ENCODE assay signal across 9 mouse cellular contexts in genomic region chr11:114065596-114065995, GRCm38 (mm10). TPM values are rescaled to one million over a fixed set of nuclear protein-coding genes. Genes with fewer than 3 reads are reported as not detected.
DNase-seq lines count a peak whose midpoint lies in the region; ATAC-seq and TF ChIP-seq lines count a peak whose summit lies in the region.
"Had no signal": no experiment of that assay in that cellular context is flagged by ENCODE, and none has a peak within 500 bp of the region (broad histone marks: within the 10 kb centered on the region; RNA-seq: fewer than 3 reads in every experiment).

No protein-coding gene starts in this region.

- H3K9ac ChIP-seq in liver, adult 2 months (ENCODE audit: low read depth, low read length): no peak overlapping the region; the same call in 1 of the 2 replicates
- peak overlapping the region; percentile 78 for H3K9ac ChIP-seq in forebrain, embryonic 14.5 days (ENCODE audit: low read length)
- 0 out of 2 replicates have a peak overlapping the region, but pooled peaks have one; percentile 2 for H3K9ac ChIP-seq in limb, embryonic 11.5 days (ENCODE audit: low read length)
- H3K9ac ChIP-seq in neural tube, embryonic 14.5 days (replicated peaks; ENCODE audit: low read depth, low read length): peak overlapping the region; percentile 64

- H3K9me3 ChIP-seq in forebrain, embryonic 14.5 days (replicated peaks; ENCODE audit: control insufficient read depth, low read length): no peaks in the 10 kb centered on the region
- H3K9me3 ChIP-seq in limb, embryonic 11.5 days (ENCODE audit: control insufficient read depth, low read length): no peaks in the 10 kb centered on the region
- H3K9me3 ChIP-seq in neural tube, embryonic 14.5 days (ENCODE audit: control insufficient read depth, low read length): no peaks in the 10 kb centered on the region

- intact Hi-C loops in gastrocnemius, postnatal 14 days (cut with DNase I; ENCODE audit: low total_unique reads): loop anchor here (10.0 kb wide), 2 partner anchors 201 to 209 kb away; no protein-coding TSS in a partner anchor

- no peak for DNase-seq in liver, adult 2 months (ENCODE audit: extremely low read depth, low read depth, low spot score)
- DNase-seq in liver: no peak
- no peak for DNase-seq in forebrain, embryonic 14.5 days (ENCODE audit: low spot score)
- peak; percentile 49 for DNase-seq in limb, embryonic 11.5 days (ENCODE audit: low spot score)
- DNase-seq in cerebellum, postnatal 36 days: no peak
- no peak for DNase-seq in gastrocnemius, postnatal 14 days
- no peak for DNase-seq in right cerebral cortex, postnatal 14 days

- no peak overlapping the region for H3K27ac ChIP-seq in liver, adult 2 months (replicated peaks; ENCODE audit: insufficient read depth, low read depth, low read length)
- H3K27ac ChIP-seq in forebrain, embryonic 14.5 days (ENCODE audit: low read depth, low read length): no peak overlapping the region
- no peak overlapping the region for H3K27ac ChIP-seq in limb, embryonic 11.5 days (replicated peaks; ENCODE audit: low read depth, low read length)
- no peak overlapping the region for H3K27ac ChIP-seq in neural tube, embryonic 14.5 days (ENCODE audit: low read depth, low read length)

- no peak for TF ChIP-seq POLR2A in liver, adult 2 months (IDR thresholded peaks at IDR 0.05; ENCODE audit: extremely low read depth, insufficient read depth, low read length)

- H3K4me3 ChIP-seq in liver, adult 2 months (ENCODE audit: insufficient read depth, low read depth, low read length): peak overlapping the region; percentile 25; the same call in 1 of the 2 replicates
- H3K4me3 ChIP-seq in forebrain, embryonic 14.5 days (ENCODE audit: low read depth, low read length): peak overlapping the region; percentile 59
- H3K4me3 ChIP-seq in limb, embryonic 11.5 days (ENCODE audit: low read depth, low read length): peak overlapping the region; percentile 57
- H3K4me3 ChIP-seq in neural tube, embryonic 14.5 days (ENCODE audit: low read depth, low read length): peak overlapping the region; percentile 60
- H3K4me3 ChIP-seq: myocyte had no signal

- peak overlapping the region; percentile 98 for H3K4me2 ChIP-seq in forebrain, embryonic 14.5 days (ENCODE audit: low read length)
- H3K4me2 ChIP-seq in limb, embryonic 11.5 days (ENCODE audit: low read depth, severe bottlenecking): peak overlapping the region; percentile 99
- H3K4me2 ChIP-seq in neural tube, embryonic 14.5 days (ENCODE audit: low read depth, low read length): peak overlapping the region; percentile 88

- ATAC-seq in forebrain, embryonic 14.5 days: no peak
- no peak for ATAC-seq in limb, embryonic 11.5 days (ENCODE audit: insufficient number of reproducible peaks, low FRiP score, low TSS enrichment, low read depth)
- ATAC-seq in neural tube, embryonic 14.5 days (ENCODE audit: low read depth): no peak

- H3K79me2 ChIP-seq in liver, adult 2 months (ENCODE audit: control insufficient read depth, insufficient read depth, low read length): no peaks in the 10 kb centered on the region

- WGBS in liver, adult 2 months: 2% methylated on average over 19 of the region's 19 CpGs
- WGBS in forebrain, embryonic 14.5 days: 2% methylated on average over 19 of the region's 19 CpGs
- under 1% methylated on average over 19 of the region's 19 CpGs for WGBS in limb, embryonic 11.5 days
- WGBS in neural tube, embryonic 14.5 days: 2% methylated on average over 19 of the region's 19 CpGs

- H3K4me1 ChIP-seq in liver, adult 2 months (ENCODE audit: control insufficient read depth, insufficient read depth, low read length): no peaks in the 10 kb centered on the region
- peaks cover 31% of the 10 kb centered on the region for H3K4me1 ChIP-seq in forebrain, embryonic 14.5 days (ENCODE audit: control insufficient read depth, insufficient read depth, low read length)
- peaks cover 23% of the 10 kb centered on the region for H3K4me1 ChIP-seq in limb, embryonic 11.5 days (ENCODE audit: control insufficient read depth, insufficient read depth, low read length)
- peaks cover 18% of the 10 kb centered on the region; the same call in 1 of the 2 replicates for H3K4me1 ChIP-seq in neural tube, embryonic 14.5 days (ENCODE audit: control insufficient read depth, insufficient read depth, low read length)

- no peak for TF ChIP-seq CTCF in liver, adult 2 months (IDR thresholded peaks at IDR 0.05; ENCODE audit: low read depth, low read length)

- H3K36me3 ChIP-seq in liver, adult 2 months (ENCODE audit: control insufficient read depth, insufficient read depth, low read length): no peaks in the 10 kb centered on the region
- H3K36me3 ChIP-seq in forebrain, embryonic 14.5 days (ENCODE audit: control insufficient read depth, insufficient read depth, low read length): no peaks in the 10 kb centered on the region
- no peaks in the 10 kb centered on the region for H3K36me3 ChIP-seq in limb, embryonic 11.5 days (ENCODE audit: control insufficient read depth, insufficient read depth, low read length)
- H3K36me3 ChIP-seq in neural tube, embryonic 14.5 days (ENCODE audit: control insufficient read depth, insufficient read depth, low read length): no peaks in the 10 kb centered on the region

- H3K27me3 ChIP-seq in liver, adult 2 months (ENCODE audit: control insufficient read depth, insufficient read depth, low read length): peaks cover 11% of the 10 kb centered on the region; the same call in 1 of the 2 replicates
- H3K27me3 ChIP-seq in forebrain, embryonic 14.5 days (replicated peaks; ENCODE audit: control insufficient read depth, insufficient read depth, low read length): peaks cover 26% of the 10 kb centered on the region
- H3K27me3 ChIP-seq in limb, embryonic 11.5 days (ENCODE audit: control insufficient read depth, insufficient read depth, low read length): peaks cover 28% of the 10 kb centered on the region
- no peaks in the 10 kb centered on the region for H3K27me3 ChIP-seq in neural tube, embryonic 14.5 days (ENCODE audit: control insufficient read depth, insufficient read depth, low read length)

RNA-seq across cellular contexts. Expression of gene Sdk2, which starts 1.2 kb away (rescaled TPM):
- total RNA-seq in liver, adult 2 months (2014; rRNA removed): 0.28 and 0.40 TPM in 2 replicates
- polyA plus RNA-seq in liver, adult 2 months (2012; rRNA removed): 0.06 and 0.07 TPM in 2 replicates
- polyA plus RNA-seq in forebrain, embryonic 14.5 days (2014; fragmentation: Nextera tagmentation; extraction: Ambion mirVana): 1.1 and 1.6 TPM in 2 replicates
- 0.60 and 0.70 TPM in 2 replicates for polyA plus RNA-seq in limb, embryonic 11.5 days (2014; fragmentation: Nextera tagmentation; extraction: Ambion mirVana)
- polyA plus RNA-seq in neural tube, embryonic 14.5 days (2014; fragmentation: Nextera tagmentation; extraction: Ambion mirVana): 4.2 and 5.0 TPM in 2 replicates
- total RNA-seq in gastrocnemius, postnatal 14 days (2021): 1 to 10 TPM; 2.0 to 3.7 TPM
